Mouse (Mus musculus): ENCODE measurements around the gene Zfr.

DNA sequence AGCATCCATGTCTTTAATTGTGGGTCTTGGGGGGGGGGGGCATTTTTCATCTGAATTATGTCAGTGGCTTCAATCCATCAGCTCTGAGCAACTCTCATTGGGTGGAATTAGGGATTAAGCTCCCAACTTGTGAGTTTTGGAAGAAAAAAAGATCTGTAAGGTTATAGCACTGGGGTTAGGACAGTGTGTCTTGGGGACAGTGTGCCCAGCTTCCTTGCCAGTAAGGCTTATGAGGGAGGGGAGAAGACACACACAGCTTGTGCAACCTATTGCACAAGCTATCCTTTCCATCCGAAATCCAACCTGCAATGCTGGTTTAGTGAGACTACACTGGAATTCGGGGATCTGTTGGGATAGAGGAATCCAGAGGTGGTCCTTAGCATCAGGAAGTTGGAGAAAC is 12.8 kb upstream of the Zfr start:
- no peak for TF ChIP-seq CTCF (IDR thresholded peaks at IDR 0.05; ENCODE audit: low read depth, low read length)
- no peak for TF ChIP-seq POLR2A (IDR thresholded peaks at IDR 0.05; ENCODE audit: extremely low read depth, insufficient read depth, low read length)

Data from liver, adult 2 months (tissue).